Mouse (Mus musculus): ENCODE results near the gene Glyctk.

DNA sequence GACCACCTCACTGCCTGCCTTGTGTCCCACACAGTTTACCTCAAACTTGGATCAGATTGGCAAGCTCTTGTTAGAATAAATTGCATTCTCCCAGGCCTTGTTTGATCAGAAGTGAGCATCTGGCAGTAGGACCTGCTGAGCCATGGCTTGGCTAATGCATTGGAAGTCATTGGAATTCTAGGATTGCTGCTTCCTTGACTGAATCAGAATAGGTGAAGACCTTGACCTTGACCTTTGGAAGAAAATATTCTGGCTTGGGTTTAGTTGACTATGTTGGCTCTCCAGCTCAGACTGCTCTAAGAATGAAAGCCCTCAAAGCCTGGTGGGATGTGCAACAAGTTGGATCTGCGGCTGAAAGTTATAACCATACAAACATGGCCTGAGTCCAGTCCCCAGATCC lies 33.4 kb upstream of the Glyctk start:
- TF ChIP-seq CHD2 (IDR thresholded peaks at IDR 0.05; ENCODE audit: low read depth, low read length) = no peak
- TF ChIP-seq MAFK (IDR thresholded peaks at IDR 0.05; ENCODE audit: insufficient read depth, low read depth, low read length) = no peak
- no peak for TF ChIP-seq ZNF384 (IDR thresholded peaks at IDR 0.05; ENCODE audit: low read depth, low read length)

Data from ES-E14 (cell line).